Mouse (Mus musculus): Measurements from ENCODE around the gene Maats1. TPM values are rescaled to one million over a fixed set of nuclear protein-coding genes. Genes with fewer than 3 reads are reported as not detected.
"Not testable (repeated sequence)": the region's sequence is repeated elsewhere in the genome, so short reads cannot be mapped to it uniquely, and the experiment has no call there.

Maats1 gene
- total RNA-seq, 2 experiments from 2014 or later = not detected

DNA sequence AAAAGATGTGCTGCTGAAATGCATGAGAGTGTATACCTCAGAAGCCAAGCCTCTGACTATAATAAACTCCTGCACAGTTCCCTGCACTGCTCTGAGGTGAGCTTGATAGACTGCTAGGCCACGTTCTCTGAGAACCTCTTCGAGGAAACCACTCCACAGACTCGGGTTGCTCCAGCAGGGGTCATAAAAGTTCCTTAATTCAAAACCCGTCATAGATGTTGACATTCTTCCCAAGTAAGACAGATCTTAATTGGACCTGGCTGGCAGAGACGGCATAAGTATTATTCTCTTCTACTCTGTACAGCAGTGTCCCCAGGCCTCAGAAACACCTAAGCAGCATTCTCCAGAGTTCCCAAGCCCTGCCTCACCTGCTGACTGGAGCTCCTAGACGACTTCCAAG is 9.0 kb upstream of the Maats1 start:
- ATAC-seq (replicated peaks; ENCODE audit: low FRiP score, poor library complexity, severe bottlenecking) = no peak

GRCm38 (mm10) chr16:38350361-38350855 is 8.5 kb upstream of the Maats1 start:
- peak; percentile 61 for ATAC-seq (replicated peaks; ENCODE audit: low FRiP score, poor library complexity, severe bottlenecking)

- no peak for ATAC-seq (replicated peaks; ENCODE audit: low FRiP score, poor library complexity, severe bottlenecking)
Observed at GRCm38 (mm10) chr16:38349881-38350280, 7.9 kb upstream of the Maats1 start.

DNA sequence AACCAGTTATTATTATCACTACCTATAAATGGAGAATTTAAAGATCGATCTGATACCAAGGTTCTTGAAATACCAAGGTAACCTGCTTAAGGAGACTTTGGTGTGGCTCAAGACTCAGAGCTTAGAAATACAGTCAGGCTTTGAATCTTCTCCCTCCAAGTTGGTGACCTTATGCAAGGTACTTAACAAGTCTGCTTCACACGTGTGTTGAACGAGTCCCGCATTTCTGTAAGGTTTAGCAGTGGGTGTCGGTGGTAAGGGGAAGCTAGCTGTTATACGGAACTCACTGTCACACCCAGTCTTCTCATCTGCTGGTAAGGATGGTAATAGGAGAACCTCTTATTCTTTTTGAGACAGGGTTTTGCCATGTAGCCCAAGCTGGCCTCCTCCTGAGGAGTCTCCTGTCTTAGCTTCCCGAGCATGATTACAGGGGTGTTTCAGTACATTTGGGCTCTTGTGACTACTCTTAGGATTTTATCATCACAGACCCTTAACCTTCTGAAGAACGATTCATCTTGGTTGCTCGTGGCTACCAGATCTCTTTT is 6.3 kb upstream of the Maats1 start:
- ATAC-seq (replicated peaks; ENCODE audit: low FRiP score, poor library complexity, severe bottlenecking) = no peak

DNA sequence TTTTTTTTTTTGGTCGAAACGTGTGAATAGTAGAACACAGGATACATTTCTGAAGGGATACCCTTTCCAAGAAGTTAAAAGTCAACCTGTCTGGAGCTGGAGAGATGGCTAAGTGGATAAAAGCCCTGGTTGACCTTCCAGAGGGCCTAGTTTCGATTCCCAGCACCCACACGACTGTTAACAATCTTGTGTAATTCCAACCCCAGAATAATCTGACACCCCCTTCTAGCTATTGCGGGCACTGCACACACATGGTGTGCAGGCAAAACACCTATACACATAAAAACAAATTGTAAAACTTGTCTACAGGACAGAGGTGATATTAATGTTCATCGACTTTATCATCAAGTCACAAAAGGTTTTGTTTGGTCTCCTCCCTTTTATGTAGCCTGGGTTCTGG is 5.6 kb upstream of the Maats1 start:
- no peak for ATAC-seq (replicated peaks; ENCODE audit: low FRiP score, poor library complexity, severe bottlenecking)

DNA sequence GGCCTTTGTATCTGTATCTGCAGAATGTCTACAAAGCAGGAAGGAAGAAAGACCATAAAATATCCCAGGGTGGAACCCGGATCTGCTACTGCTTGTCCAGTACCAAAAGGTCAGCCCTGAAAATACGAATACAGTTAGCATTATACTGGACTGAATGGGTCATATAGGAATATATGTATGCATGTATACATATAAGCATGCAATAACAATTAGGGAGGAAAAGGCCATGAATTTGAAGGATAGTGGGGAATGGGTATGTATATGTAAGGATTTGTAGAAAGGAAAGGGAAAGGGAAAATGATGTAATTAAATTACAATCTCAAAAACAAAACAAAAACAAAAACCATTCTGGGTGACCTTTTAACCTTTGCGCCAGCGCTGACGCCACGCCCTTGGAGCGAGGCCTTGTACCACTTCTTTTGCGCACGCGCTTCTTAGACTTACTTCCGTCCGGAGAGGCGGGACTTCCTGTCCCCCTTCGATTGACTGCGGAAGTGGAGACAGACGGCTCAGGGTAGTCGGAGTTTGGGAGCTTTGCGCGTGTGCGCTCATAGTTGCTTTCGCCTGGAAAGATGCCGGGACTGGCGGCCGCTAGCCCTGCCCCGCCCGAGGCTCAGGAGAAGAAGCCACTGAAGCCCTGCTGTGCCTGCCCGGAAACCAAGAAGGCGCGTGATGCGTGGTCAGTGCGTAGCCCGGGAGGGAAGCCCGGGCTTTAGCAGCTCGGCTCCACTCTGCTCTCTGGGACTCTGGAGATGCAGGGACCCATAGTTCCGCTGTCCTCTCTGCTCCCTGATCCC is 4.8 kb upstream of the Maats1 start, which contains the start of the genes Cox17 and Gm21987:
Gene Cox17, plus strand, starts transcription at position 463 of the 797 bp plus-strand sequence.
Gene Gm21987, plus strand, starts transcription at position 512 of the 797 bp plus-strand sequence.
- ATAC-seq (replicated peaks; ENCODE audit: low FRiP score, poor library complexity, severe bottlenecking) = peak; percentile 98

DNA sequence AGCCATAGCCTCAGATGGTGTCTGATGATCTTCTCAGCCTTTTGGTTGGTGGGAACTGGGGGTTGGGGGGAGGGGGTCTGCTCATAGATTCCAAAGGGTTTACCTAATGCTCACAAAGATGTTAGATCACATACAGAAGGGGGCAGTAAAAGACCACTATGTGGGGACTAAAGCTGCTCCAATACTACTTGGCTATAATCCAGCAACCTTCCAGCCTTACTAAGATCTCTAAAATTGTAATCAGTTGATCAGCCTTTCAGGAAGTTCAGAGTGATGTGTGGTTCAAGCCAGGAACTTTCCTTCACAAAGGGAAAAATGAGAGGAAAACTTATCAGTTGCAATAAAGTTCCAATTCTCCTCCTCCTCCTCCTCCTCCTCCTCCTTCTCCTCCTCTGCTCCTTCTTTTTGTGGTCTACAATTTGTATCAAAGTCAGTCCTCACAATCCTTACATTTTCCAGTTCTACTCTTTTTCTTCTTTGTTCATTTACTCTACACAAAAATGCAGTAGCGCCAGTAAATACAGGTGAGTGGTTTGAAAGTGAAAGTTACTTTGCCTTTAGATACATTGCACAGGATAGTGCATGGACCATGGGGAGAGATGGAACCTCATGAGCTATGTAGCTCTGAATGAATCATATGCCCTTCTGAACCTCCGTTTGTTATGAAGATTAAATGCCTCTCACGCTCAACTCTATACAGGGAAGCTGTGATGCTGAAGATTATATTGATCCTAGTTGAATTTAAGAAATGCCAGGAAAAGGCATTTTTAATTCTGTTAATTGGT is 3.2 kb upstream of the Maats1 start:
- no peak for ATAC-seq (replicated peaks; ENCODE audit: low FRiP score, poor library complexity, severe bottlenecking)

- not testable (repeated sequence) for ATAC-seq (replicated peaks; ENCODE audit: low FRiP score, poor library complexity, severe bottlenecking)
Observed at GRCm38 (mm10) chr16:38338077-38338476, 3.9 kb downstream of the Maats1 start.

DNA sequence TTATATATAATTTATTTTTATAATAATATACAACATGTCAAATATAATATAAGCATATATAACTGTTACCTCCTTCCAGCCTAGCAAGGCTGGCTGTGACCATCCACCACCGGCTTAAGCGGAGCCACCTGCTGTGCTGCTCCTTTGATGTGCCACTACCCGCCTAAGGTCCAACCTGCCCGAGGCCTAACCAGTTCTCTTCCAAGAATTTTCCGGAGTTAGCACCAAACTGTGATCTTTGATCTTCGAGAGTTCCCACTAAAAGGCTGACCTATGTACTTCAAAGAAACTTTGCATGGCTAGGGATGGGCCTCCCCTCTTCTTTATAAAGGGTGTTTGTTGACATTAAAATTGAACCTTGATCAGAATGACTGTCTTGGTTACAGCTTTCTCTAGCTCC is 7.5 kb downstream of the Maats1 start:
- ATAC-seq (replicated peaks; ENCODE audit: low FRiP score, poor library complexity, severe bottlenecking) = no peak

- no peak for ATAC-seq (replicated peaks; ENCODE audit: low FRiP score, poor library complexity, severe bottlenecking)
Observed at GRCm38 (mm10) chr16:38329340-38329739, 12.6 kb downstream of the Maats1 start.

DNA sequence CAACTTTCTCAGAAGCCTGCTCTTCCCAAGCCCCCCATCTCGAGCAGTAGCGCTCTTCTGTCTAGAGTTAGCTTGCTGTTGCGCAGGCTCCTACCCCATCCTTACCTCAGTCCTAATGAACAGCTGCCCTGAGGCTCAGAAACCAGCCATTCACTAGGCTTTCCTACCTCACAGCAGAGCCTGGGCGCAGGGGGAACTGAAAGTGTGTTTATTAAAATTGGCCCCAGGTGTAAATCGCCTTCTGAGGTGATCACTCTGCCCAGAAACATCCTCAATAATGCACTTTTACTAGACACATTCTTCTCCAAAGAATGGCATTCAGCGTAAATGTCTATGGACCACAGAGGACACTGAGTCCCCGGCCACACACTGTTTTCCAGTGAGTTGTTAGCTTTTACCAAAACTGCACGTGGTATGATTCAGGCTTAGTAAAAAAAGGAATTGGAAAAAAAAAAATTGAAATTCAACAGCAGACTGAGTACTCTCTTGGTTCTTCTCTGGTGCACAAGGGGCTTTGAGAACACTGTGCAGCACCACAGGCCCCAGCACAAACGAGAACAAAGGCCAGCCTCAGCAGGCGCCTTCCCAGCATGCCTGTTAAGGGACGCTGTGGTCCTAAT is 15.1 kb downstream of the Maats1 start:
- ATAC-seq (replicated peaks; ENCODE audit: low FRiP score, poor library complexity, severe bottlenecking) = no peak

- no peak for ATAC-seq (replicated peaks; ENCODE audit: low FRiP score, poor library complexity, severe bottlenecking)
Observed at GRCm38 (mm10) chr16:38324311-38324710, 17.6 kb downstream of the Maats1 start.

- ATAC-seq (replicated peaks; ENCODE audit: low FRiP score, poor library complexity, severe bottlenecking) = peak; percentile 57
Observed at GRCm38 (mm10) chr16:38321452-38321935, 20.4 kb downstream of the Maats1 start.

DNA sequence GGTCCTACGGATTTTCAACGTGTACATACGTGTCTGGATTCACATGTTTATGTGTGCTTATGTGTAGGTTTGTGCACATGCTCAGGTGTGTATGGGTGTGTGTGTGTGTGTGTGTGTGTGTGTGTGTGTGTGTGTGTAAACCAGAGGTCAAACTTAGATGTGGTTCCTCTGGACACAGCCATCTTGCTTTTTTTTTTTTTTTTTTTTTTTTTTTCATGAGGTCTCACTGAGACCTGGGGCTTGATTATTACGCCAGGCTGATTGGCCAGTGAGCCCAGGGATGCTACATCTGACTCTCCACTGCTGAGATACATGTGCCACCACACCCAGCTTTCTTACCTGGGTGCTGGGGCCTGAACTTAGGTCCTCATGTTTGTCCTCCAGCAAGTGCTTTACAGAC is 22.9 kb downstream of the Maats1 start:
- no peak for ATAC-seq (replicated peaks; ENCODE audit: low FRiP score, poor library complexity, severe bottlenecking)

- no peak for ATAC-seq (replicated peaks; ENCODE audit: low FRiP score, poor library complexity, severe bottlenecking)
Observed at GRCm38 (mm10) chr16:38318492-38318891, 23.5 kb downstream of the Maats1 start.

DNA sequence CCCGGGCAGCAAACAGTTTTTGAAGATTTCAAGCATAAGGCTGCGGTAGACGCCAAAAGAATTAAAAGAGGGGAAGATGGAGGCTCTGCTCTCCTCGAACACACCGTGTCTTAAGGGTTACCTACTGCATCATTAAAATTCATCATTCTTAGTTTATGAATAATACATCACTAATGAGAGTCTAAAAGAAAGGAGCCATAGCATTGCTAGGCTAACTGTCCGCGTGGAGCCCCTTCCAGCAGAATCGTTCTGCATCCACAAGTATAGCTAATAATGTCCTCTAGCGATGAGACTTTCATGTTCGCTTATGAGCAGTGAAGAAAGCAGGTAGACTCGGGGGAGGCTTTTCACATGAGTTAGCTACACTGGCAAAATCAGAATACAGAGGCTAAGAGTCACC is 33.7 kb downstream of the Maats1 start:
- no peak for ATAC-seq (replicated peaks; ENCODE audit: low FRiP score, poor library complexity, severe bottlenecking)

DNA sequence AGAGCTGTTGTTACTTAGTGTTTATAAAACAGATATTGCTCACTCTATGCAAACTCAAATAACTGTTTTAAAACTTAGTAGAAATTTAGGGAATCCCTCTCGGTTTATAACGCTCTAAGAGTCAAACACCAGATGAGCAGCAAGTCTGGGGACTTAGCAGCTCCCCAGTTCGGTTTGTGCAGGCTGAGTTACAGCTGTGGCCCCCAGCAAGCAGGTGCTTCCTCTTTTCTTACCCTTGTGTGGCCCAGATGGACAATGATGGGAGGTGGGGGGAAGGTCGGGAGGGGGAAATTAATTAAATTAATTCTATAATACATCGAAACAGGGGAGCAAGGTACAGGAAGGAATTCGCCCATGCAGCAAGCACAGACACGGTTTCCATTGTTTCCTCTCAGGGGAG is 34.3 kb downstream of the Maats1 start:
- ATAC-seq (replicated peaks; ENCODE audit: low FRiP score, poor library complexity, severe bottlenecking) = no peak

- ATAC-seq (replicated peaks; ENCODE audit: low FRiP score, poor library complexity, severe bottlenecking) = no peak
Observed at GRCm38 (mm10) chr16:38307221-38307605, 34.7 kb downstream of the Maats1 start.

GRCm38 (mm10) chr16:38306571-38307220 is 35.2 kb downstream of the Maats1 start:
- no peak for ATAC-seq (replicated peaks; ENCODE audit: low FRiP score, poor library complexity, severe bottlenecking)
